Mouse (Mus musculus): ENCODE measurements around the gene Gm21985. TPM values are rescaled to one million over a fixed set of nuclear protein-coding genes. Genes with fewer than 3 reads are reported as not detected.
"Not testable (repeated sequence)": the region's sequence is repeated elsewhere in the genome, so short reads cannot be mapped to it uniquely, and the experiment has no call there.

The Gm21985 gene
- polyA plus RNA-seq, 1 experiment from 2014 or later = not detected

DNA sequence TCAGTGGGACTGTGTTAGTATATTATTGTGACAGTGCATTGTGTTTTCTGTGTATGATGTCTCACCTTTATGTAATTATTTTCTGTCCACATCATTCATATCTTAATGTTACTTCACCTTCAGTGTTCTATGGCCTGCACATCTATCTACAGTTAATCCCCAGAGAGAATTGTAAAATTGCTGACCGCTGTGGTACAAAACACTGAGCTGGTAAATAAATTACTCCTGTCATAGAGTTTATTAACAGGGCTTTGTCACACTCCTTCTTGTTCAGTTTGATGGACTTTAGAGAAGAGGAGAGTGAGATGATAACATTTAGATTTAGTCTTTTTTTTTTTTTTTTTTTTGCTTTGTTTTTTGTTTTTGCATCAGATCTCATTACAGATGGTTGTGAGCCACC, 16.7 kb downstream of the Gm21985 start:
- ATAC-seq (ENCODE audit: insufficient read depth) (no peak), DNase-seq (no peak)
- Histone ChIP-seq H3K27ac (ENCODE audit: low read depth) (no peak overlapping the region), H3K9me3 (ENCODE audit: low read depth, low read length) (no peaks in the 10 kb centered on the region), H3K4me2 (no peak overlapping the region), H3K4me1 (ENCODE audit: insufficient read depth) (peaks cover 2% of the 10 kb centered on the region; the same call in 1 of the 2 replicates), H3K27me3 (ENCODE audit: insufficient read depth, low read length) (no peaks in the 10 kb centered on the region), H3K4me3 (ENCODE audit: low read depth, low read length) (no peak overlapping the region), H3K9ac (no peak overlapping the region), H3K36me3 (ENCODE audit: insufficient read depth) (no peaks in the 10 kb centered on the region)
- TF ChIP-seq CTCF (IDR thresholded peaks at IDR 0.05; ENCODE audit: low read depth) = no peak
- WGBS = 91% methylated on average over 1 of the region's 1 CpGs

DNA sequence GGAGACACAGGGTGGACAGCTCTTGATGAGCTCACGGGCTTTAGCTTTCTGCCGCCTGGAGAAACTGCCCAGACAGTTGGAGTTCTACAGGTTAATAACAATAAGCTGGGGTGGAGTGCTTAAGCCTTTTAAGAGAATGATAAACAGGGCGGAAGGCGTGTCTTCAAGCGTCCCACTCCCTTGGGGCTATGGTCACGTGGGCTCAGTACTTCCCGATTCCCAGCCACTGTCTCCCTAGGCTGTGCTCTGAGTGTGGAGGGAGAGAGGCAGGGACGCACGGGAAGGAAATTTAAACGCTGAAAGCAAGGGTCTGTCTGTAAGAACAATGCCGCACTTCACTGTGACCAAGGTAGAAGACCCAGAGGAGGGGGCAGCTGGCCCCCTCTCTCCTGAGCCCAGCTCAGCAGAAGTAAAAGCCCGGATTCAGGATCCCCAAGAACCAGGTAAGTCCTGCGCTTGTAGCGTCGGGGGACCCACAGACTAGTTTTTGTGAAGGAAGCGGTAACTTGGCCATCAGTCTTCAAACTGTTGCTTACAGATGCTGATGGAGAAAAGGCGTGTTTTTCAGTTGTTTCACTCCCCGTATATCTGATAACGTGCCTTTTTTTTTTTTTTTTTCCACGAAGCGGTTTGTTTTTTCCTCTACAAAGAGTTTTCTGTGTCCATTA, 18.4 kb downstream of the Gm21985 start:
- Histone ChIP-seq H3K9ac (peak overlapping the region; percentile 61), H3K27ac (ENCODE audit: low read depth) (no peak overlapping the region), H3K4me1 (ENCODE audit: insufficient read depth) (peaks cover 2% of the 10 kb centered on the region; the same call in 1 of the 2 replicates), H3K4me2 (peak overlapping the region; percentile 79), H3K4me3 (ENCODE audit: low read depth, low read length) (peak overlapping the region; percentile 50), H3K27me3 (ENCODE audit: insufficient read depth, low read length) (no peaks in the 10 kb centered on the region), H3K36me3 (ENCODE audit: insufficient read depth) (no peaks in the 10 kb centered on the region), H3K9me3 (ENCODE audit: low read depth, low read length) (no peaks in the 10 kb centered on the region)
- ATAC-seq (ENCODE audit: insufficient read depth) (peak; percentile 97), DNase-seq (peak; percentile 82)
- no peak for TF ChIP-seq CTCF (IDR thresholded peaks at IDR 0.05; ENCODE audit: low read depth)
- 1% methylated on average over 21 of the region's 21 CpGs for WGBS

DNA sequence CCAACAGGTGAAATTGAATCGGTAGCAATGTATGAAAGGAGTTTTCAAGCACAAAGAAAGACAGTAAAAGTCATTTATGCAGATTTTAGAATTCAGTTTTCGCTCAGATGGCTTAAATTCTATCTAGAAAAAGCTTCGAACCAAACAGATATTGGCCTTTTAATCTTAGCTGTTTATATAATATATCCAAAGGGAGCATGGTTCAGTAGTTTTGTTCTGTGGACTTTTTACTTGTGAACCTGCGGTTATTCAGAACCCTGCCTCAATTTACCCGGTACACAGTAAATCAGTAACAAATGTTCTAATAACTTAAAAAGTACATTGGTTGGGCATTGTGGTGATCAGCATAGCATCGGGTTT, 18.9 kb downstream of the Gm21985 start:
- Histone ChIP-seq H3K4me2 (peak overlapping the region; percentile 79), H3K9ac (peak overlapping the region; percentile 61), H3K36me3 (ENCODE audit: insufficient read depth) (no peaks in the 10 kb centered on the region), H3K4me1 (ENCODE audit: insufficient read depth) (peaks cover 2% of the 10 kb centered on the region; the same call in 1 of the 2 replicates), H3K4me3 (ENCODE audit: low read depth, low read length) (peak overlapping the region; percentile 50), H3K27ac (ENCODE audit: low read depth) (no peak overlapping the region), H3K27me3 (ENCODE audit: insufficient read depth, low read length) (no peaks in the 10 kb centered on the region), H3K9me3 (ENCODE audit: low read depth, low read length) (no peaks in the 10 kb centered on the region)
- ATAC-seq (ENCODE audit: insufficient read depth) (no peak), DNase-seq (no peak)
- WGBS = 51% methylated on average over 6 of the region's 6 CpGs
- TF ChIP-seq CTCF (IDR thresholded peaks at IDR 0.05; ENCODE audit: low read depth) = no peak

DNA sequence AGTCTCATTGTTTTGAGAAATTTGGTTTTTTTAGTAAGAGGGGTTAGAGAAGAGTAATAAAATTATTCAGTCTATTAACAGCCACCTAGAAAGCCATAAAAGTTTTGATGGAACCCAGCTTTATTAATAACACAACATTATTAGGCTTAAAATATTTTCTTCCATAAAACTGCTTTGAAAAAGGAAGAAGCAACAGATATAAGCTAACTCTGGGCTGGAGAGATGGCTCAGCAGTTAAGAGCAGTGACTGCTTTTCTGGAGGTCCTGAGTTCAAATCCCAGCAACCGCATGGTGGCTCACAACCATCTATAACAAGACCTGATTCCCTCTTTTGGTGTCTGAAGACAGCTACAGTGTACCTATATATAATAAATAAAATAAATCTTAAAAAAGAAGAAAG, 19.9 kb downstream of the Gm21985 start:
- ATAC-seq (ENCODE audit: insufficient read depth); DNase-seq; H3K4me1 ChIP-seq (ENCODE audit: insufficient read depth); H3K27ac ChIP-seq (ENCODE audit: low read depth); H3K36me3 ChIP-seq (ENCODE audit: insufficient read depth); H3K4me3 ChIP-seq (ENCODE audit: low read depth, low read length); H3K9ac ChIP-seq; H3K27me3 ChIP-seq (ENCODE audit: insufficient read depth, low read length); H3K4me2 ChIP-seq; H3K9me3 ChIP-seq (ENCODE audit: low read depth, low read length): not testable (repeated sequence)
- 94% methylated on average over 1 of the region's 1 CpGs for WGBS

DNA sequence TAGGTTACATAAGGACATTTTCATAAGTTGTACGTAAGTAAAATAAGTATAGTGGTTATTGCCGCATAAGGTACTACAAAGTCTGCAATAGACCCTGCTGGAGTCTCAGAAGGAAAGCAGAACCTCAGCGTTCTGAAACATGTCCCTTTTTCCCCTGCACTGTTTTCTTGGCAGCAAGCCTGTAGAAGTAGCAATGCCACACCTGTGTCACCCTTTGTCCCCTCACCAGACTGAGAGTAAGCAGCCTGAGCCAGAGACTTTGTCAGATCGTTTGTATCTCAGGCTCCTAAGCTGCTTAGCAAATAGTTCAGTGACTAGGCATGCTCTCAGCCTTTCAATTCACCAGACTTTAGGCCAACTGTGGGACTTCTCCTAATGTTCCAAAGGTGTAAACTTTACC, 20.9 kb downstream of the Gm21985 start:
- H3K4me3 ChIP-seq (ENCODE audit: low read depth, low read length) = no peak overlapping the region
- H3K9me3 ChIP-seq (ENCODE audit: low read depth, low read length) = no peaks in the 10 kb centered on the region
- WGBS = 63% methylated on average over 4 of the region's 4 CpGs
- no peak overlapping the region for H3K4me2 ChIP-seq
- H3K9ac ChIP-seq = no peak overlapping the region
- ATAC-seq (ENCODE audit: insufficient read depth) (peak; percentile 41; the same call in 1 of the 2 replicates), DNase-seq (no peak)
- H3K27me3 ChIP-seq (ENCODE audit: insufficient read depth, low read length) = no peaks in the 10 kb centered on the region
- no peak for TF ChIP-seq CTCF (IDR thresholded peaks at IDR 0.05; ENCODE audit: low read depth)
- peaks cover 2% of the 10 kb centered on the region; the same call in 1 of the 2 replicates for H3K4me1 ChIP-seq (ENCODE audit: insufficient read depth)
- H3K27ac ChIP-seq (ENCODE audit: low read depth) = no peak overlapping the region
- H3K36me3 ChIP-seq (ENCODE audit: insufficient read depth) = no peaks in the 10 kb centered on the region

DNA sequence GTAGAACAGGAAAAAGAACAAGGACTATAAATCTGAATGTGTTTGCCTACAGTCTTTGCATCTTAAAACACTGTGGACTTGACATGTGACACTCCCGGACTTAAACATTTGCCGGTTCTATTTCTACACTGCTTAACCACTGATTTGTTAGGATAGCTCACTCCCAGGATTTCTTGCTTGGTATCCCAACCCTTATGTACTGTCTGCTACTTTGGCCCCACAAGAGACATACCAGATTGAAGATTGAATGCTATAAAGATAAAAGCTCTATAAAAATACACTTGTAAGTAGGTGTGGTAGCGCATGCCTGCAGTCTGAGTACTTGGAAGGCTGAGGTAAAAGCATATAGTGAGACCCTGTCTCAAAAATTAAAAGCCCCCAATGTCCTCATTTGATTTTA, 23.4 kb downstream of the Gm21985 start:
- 86% methylated on average over 3 of the region's 3 CpGs for WGBS
- Histone ChIP-seq H3K9ac (no peak overlapping the region), H3K36me3 (ENCODE audit: insufficient read depth) (no peaks in the 10 kb centered on the region), H3K27me3 (ENCODE audit: insufficient read depth, low read length) (no peaks in the 10 kb centered on the region), H3K9me3 (ENCODE audit: low read depth, low read length) (no peaks in the 10 kb centered on the region), H3K27ac (ENCODE audit: low read depth) (no peak overlapping the region), H3K4me1 (ENCODE audit: insufficient read depth) (peaks cover 2% of the 10 kb centered on the region; the same call in 1 of the 2 replicates), H3K4me2 (no peak overlapping the region), H3K4me3 (ENCODE audit: low read depth, low read length) (no peak overlapping the region)
- TF ChIP-seq CTCF (IDR thresholded peaks at IDR 0.05; ENCODE audit: low read depth) = no peak
- no peak for DNase-seq
- no peak for ATAC-seq (ENCODE audit: insufficient read depth)

DNA sequence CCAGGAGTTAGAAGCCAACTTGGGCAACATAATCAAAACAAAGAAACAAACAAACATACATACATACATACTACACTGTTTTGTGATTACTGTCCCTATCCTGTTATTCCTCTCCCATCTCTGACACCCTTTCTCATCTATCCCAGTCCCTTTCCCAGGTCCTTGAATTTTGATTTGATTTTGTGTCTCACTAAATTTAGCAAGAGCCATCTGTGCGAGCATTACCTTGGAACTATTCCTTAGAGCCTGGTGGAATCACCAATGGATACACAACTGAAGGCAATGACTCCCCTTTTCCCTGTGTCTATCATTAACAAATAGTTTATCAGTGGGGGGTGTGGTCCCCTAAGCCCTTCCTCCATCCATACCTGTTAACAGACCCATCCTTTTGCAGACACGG, 26.7 kb downstream of the Gm21985 start:
- Histone ChIP-seq H3K36me3 (ENCODE audit: insufficient read depth) (no peaks in the 10 kb centered on the region), H3K9me3 (ENCODE audit: low read depth, low read length) (no peaks in the 10 kb centered on the region), H3K27ac (ENCODE audit: low read depth) (no peak overlapping the region), H3K4me3 (ENCODE audit: low read depth, low read length) (no peak overlapping the region), H3K27me3 (ENCODE audit: insufficient read depth, low read length) (no peaks in the 10 kb centered on the region), H3K4me1 (ENCODE audit: insufficient read depth) (no peaks in the 10 kb centered on the region), H3K4me2 (no peak overlapping the region), H3K9ac (no peak overlapping the region)
- TF ChIP-seq CTCF (IDR thresholded peaks at IDR 0.05; ENCODE audit: low read depth) = no peak
- 76% methylated on average over 2 of the region's 2 CpGs for WGBS
- no peak for DNase-seq
- ATAC-seq (ENCODE audit: insufficient read depth) = no peak
